Mouse (Mus musculus) forebrain, postnatal 0 days (tissue): ENCODE measurements around the gene Rad51ap1. TPM values are rescaled to one million over a fixed set of nuclear protein-coding genes. Genes with fewer than 3 reads are reported as not detected.

Experiments used
- ATAC-seq: fragments of 200-750 bp; cut with Nextera tagmentation; 2 replicates; pipeline ENCODE4 v1.8.0; 2017; ENCODE audit warnings: mild to moderate bottlenecking, moderate library complexity
- DNase-seq: peaks from one replicate; pipeline ENCODE4 v3.0.0-alpha.2; 2015
- H3K27ac ChIP-seq: fragments of 300-500 bp; sonication (generic); 2 replicates; pipeline ENCODE4 v1.5.1; 2014; ENCODE audit warnings: low read depth, mild to moderate bottlenecking, antibody characterized with exemption, low read length, moderate library complexity, mixed read lengths
- H3K27me3 ChIP-seq: fragments of 300-500 bp; sonication (generic); 2 replicates; pipeline ENCODE4 v1.6.1; 2014; ENCODE audit warnings: mild to moderate bottlenecking, low read length, mixed read lengths; ENCODE audit not compliant: insufficient read depth
- H3K36me3 ChIP-seq: fragments of 300-500 bp; sonication (generic); 2 replicates; pipeline ENCODE4 v1.6.1; 2014; ENCODE audit warnings: mild to moderate bottlenecking, moderate library complexity; ENCODE audit not compliant: insufficient read depth
- H3K4me1 ChIP-seq: fragments of 300-500 bp; sonication (generic); 2 replicates; pipeline ENCODE4 v1.6.1; 2014; ENCODE audit warnings: antibody characterized with exemption; ENCODE audit not compliant: insufficient read depth
- H3K4me2 ChIP-seq: fragments of 300-500 bp; sonication (generic); 2 replicates; pipeline ENCODE4 v1.6.1; 2014; ENCODE audit warnings: low read depth, mild to moderate bottlenecking, moderate library complexity
- H3K4me3 ChIP-seq: fragments of 300-500 bp; sonication (generic); 2 replicates; pipeline ENCODE4 v1.5.1; 2014; ENCODE audit warnings: low read depth, low read length, mixed read lengths
- H3K9ac ChIP-seq: fragments of 300-500 bp; sonication (generic); 2 replicates; pipeline ENCODE4 v1.6.1; 2014; ENCODE audit warnings: mild to moderate bottlenecking
- H3K9me3 ChIP-seq: fragments of 300-500 bp; sonication (generic); 2 replicates; pipeline ENCODE4 v1.6.1; 2016; ENCODE audit warnings: low read length
- CTCF ChIP-seq: sonication (generic); IDR thresholded peaks from 2 replicates; pipeline ENCODE4 v1.5.1; 2016; ENCODE audit warnings: antibody characterized with exemption, control low read depth, low read depth
- WGBS: fragments of 180-500 bp; shearing (Covaris S2); extraction: QIAGEN DNeasy Blood & Tissue Kit; methylation state at CpG from one replicate; pipeline ENCODE4 v1.1.7; 2014; 5-methylcytosine and 5-hydroxymethylcytosine counted together
- polyA plus RNA-seq: library from polyadenylated mRNA; unstranded; fragments of >200 nt; fragmentation: Nextera tagmentation; extraction: Ambion mirVana; gene quantifications from 2 replicates; pipeline ENCODE4 v1.2.1, GENCODE M21; 2015
- total RNA-seq: library from RNA; depleted of rRNA; stranded (reverse); fragments of >200 nt; gene quantifications from 2 replicates; pipeline ENCODE4 v1.2.3, GENCODE M21; 2014; rRNA removed

Rad51ap1 gene
- total RNA-seq (6.2 and 7.0 TPM in 2 replicates), polyA plus RNA-seq (9.3 and 11.0 TPM in 2 replicates)

GRCm38 (mm10) chr6:126939487-126940171, at the start of gene Rad51ap1, which contains the start of gene D6Wsu163e:
Gene Rad51ap1, minus strand, starts transcription at chr6:126939587.
Gene D6Wsu163e, plus strand, starts transcription at chr6:126939962.
- Histone ChIP-seq H3K4me2 (peak within 1 kb of the TSS; percentile 93), H3K27ac (peak within 1 kb of the TSS; percentile 74), H3K4me1 (no peaks in the 10 kb centered on the region; the same call in 1 of the 2 replicates), H3K9ac (peak within 1 kb of the TSS; percentile 71), H3K9me3 (no peaks in the 10 kb centered on the region), H3K27me3 (no peaks in the 10 kb centered on the region), H3K36me3 (peaks cover 21% of the 10 kb centered on the region), H3K4me3 (peak within 1 kb of the TSS; percentile 68)
- ATAC-seq (peak; percentile 100), DNase-seq (peak; percentile 99)
- TF ChIP-seq CTCF, result no peak
- under 1% methylated on average over 33 of the region's 33 CpGs for WGBS

- H3K4me2 ChIP-seq, result no peak overlapping the region
- H3K36me3 ChIP-seq, result no peaks in the 10 kb centered on the region; the same call in 1 of the 2 replicates
- H3K4me3 ChIP-seq, result no peak overlapping the region
- no peaks in the 10 kb centered on the region for H3K9me3 ChIP-seq
- no peak for ATAC-seq
- no peaks in the 10 kb centered on the region for H3K27me3 ChIP-seq
- H3K4me1 ChIP-seq, result no peaks in the 10 kb centered on the region
- no peak overlapping the region for H3K9ac ChIP-seq
- no peak for DNase-seq
- no peak for TF ChIP-seq CTCF
- no peak overlapping the region for H3K27ac ChIP-seq
- WGBS, result 71% methylated on average over 5 of the region's 5 CpGs
Observed at GRCm38 (mm10) chr6:126981539-126982234, 42.3 kb upstream of the Rad51ap1 start.

- peaks cover 57% of the 10 kb centered on the region for H3K36me3 ChIP-seq
- no peaks in the 10 kb centered on the region for H3K4me1 ChIP-seq
- TF ChIP-seq CTCF, result no peak
- H3K27ac ChIP-seq, result no peak overlapping the region
- no peaks in the 10 kb centered on the region for H3K27me3 ChIP-seq
- 90% methylated on average over 14 of the region's 14 CpGs for WGBS
- DNase-seq (no peak), ATAC-seq (no peak)
- H3K9me3 ChIP-seq, result no peaks in the 10 kb centered on the region
- no peak overlapping the region for H3K4me3 ChIP-seq
- H3K9ac ChIP-seq, result no peak overlapping the region
- no peak overlapping the region for H3K4me2 ChIP-seq
Observed at GRCm38 (mm10) chr6:126966241-126967026, 27.0 kb upstream of the Rad51ap1 start.

GRCm38 (mm10) chr6:126963426-126963825, 24.0 kb upstream of the Rad51ap1 start:
- no peak for ATAC-seq
- WGBS, result 85% methylated on average over 9 of the region's 9 CpGs
- no peaks in the 10 kb centered on the region for H3K27me3 ChIP-seq

GRCm38 (mm10) chr6:126962709-126963108, 23.3 kb upstream of the Rad51ap1 start:
- H3K4me3 ChIP-seq, result no peak overlapping the region
- H3K9me3 ChIP-seq, result no peaks in the 10 kb centered on the region
- no peak for ATAC-seq
- peaks cover 38% of the 10 kb centered on the region for H3K36me3 ChIP-seq
- WGBS, result 93% methylated on average over 5 of the region's 5 CpGs
- no peaks in the 10 kb centered on the region for H3K27me3 ChIP-seq
- H3K4me1 ChIP-seq, result no peaks in the 10 kb centered on the region
- no peak overlapping the region for H3K27ac ChIP-seq
- no peak overlapping the region for H3K4me2 ChIP-seq
- no peak for TF ChIP-seq CTCF
- no peak overlapping the region for H3K9ac ChIP-seq
- DNase-seq, result no peak

More at GRCm38 (mm10) chr6:126963426-126963825, 24.0 kb upstream of the Rad51ap1 start:
- DNase-seq, result no peak
- TF ChIP-seq CTCF, result no peak
- Histone ChIP-seq H3K9ac (no peak overlapping the region), H3K4me2 (no peak overlapping the region), H3K4me1 (no peaks in the 10 kb centered on the region), H3K36me3 (peaks cover 45% of the 10 kb centered on the region), H3K9me3 (no peaks in the 10 kb centered on the region), H3K27ac (no peak overlapping the region), H3K4me3 (no peak overlapping the region)

- 89% methylated on average over 8 of the region's 8 CpGs for WGBS
- H3K4me3 ChIP-seq, result no peak overlapping the region
Observed at GRCm38 (mm10) chr6:126961371-126962018, 22.1 kb upstream of the Rad51ap1 start.

More at GRCm38 (mm10) chr6:126961371-126962018, 22.1 kb upstream of the Rad51ap1 start:
- ATAC-seq (no peak), DNase-seq (no peak)
- no peak overlapping the region for H3K4me2 ChIP-seq
- TF ChIP-seq CTCF, result no peak
- H3K36me3 ChIP-seq, result peaks cover 43% of the 10 kb centered on the region
- no peak overlapping the region for H3K27ac ChIP-seq
- H3K9me3 ChIP-seq, result no peaks in the 10 kb centered on the region
- H3K9ac ChIP-seq, result no peak overlapping the region
- H3K27me3 ChIP-seq, result no peaks in the 10 kb centered on the region
- H3K4me1 ChIP-seq, result no peaks in the 10 kb centered on the region
